Mouse (Mus musculus) limb, embryonic 12.5 days (tissue): ENCODE results near the gene Cox17. TPM values are rescaled to one million over a fixed set of nuclear protein-coding genes. Genes with fewer than 3 reads are reported as not detected.

Experiments
- ATAC-seq: fragments of 200-750 bp; cut with Nextera tagmentation; 2 replicates; pipeline ENCODE4 v1.8.0; 2017; ENCODE audit warnings: low read depth, moderate TSS enrichment; ENCODE audit not compliant: insufficient number of reproducible peaks, insufficient read depth, low FRiP score, low TSS enrichment
- H3K27ac ChIP-seq: fragments of 300-500 bp; sonication (generic); 2 replicates; pipeline ENCODE4 v1.5.1; 2016; ENCODE audit warnings: mild to moderate bottlenecking, moderate library complexity
- H3K27me3 ChIP-seq: fragments of 300-500 bp; sonication (generic); 2 replicates; pipeline ENCODE4 v1.6.1; 2016; ENCODE audit warnings: mild to moderate bottlenecking, moderate library complexity
- H3K36me3 ChIP-seq: fragments of 300-500 bp; sonication (generic); 2 replicates; pipeline ENCODE4 v1.6.1; 2016; ENCODE audit warnings: mild to moderate bottlenecking, moderate library complexity
- H3K4me1 ChIP-seq: fragments of 300-500 bp; sonication (generic); replicated peaks from 2 replicates; pipeline ENCODE4 v1.6.1; 2016
- H3K4me2 ChIP-seq: fragments of 300-500 bp; sonication (generic); 2 replicates; pipeline ENCODE4 v1.6.1; 2016; ENCODE audit warnings: mild to moderate bottlenecking, moderate library complexity
- H3K4me3 ChIP-seq: fragments of 300-500 bp; sonication (generic); replicated peaks from 2 replicates; pipeline ENCODE4 v1.5.1; 2016; ENCODE audit warnings: mild to moderate bottlenecking
- H3K9ac ChIP-seq: fragments of 300-500 bp; sonication (generic); replicated peaks from 2 replicates; pipeline ENCODE4 v1.6.1; 2016; ENCODE audit warnings: mild to moderate bottlenecking, moderate library complexity
- H3K9me3 ChIP-seq: fragments of 300-500 bp; sonication (generic); 2 replicates; pipeline ENCODE4 v1.6.1; 2016; ENCODE audit warnings: mild to moderate bottlenecking, moderate library complexity
- WGBS: fragments of 180-500 bp; shearing (Covaris S2); methylation state at CpG from one replicate; pipeline ENCODE4 v1.1.7; 2016; 5-methylcytosine and 5-hydroxymethylcytosine counted together
- polyA plus RNA-seq: library from polyadenylated mRNA; unstranded; fragments of >200 nt; fragmentation: Nextera tagmentation; extraction: Ambion mirVana; gene quantifications from 2 replicates; pipeline ENCODE4 v1.2.1, GENCODE M21; 2016

Gene Cox17
- polyA plus RNA-seq, 1 experiment from 2014 or later = 117 TPM

- Histone ChIP-seq H3K4me1 (peaks cover 20% of the 10 kb centered on the region), H3K36me3 (no peaks in the 10 kb centered on the region), H3K4me3 (no peak overlapping the region), H3K4me2 (no peak overlapping the region), H3K9me3 (no peaks in the 10 kb centered on the region), H3K27me3 (no peaks in the 10 kb centered on the region), H3K27ac (no peak overlapping the region), H3K9ac (no peak overlapping the region)
- 91% methylated on average over 4 of the region's 4 CpGs for WGBS
- ATAC-seq = no peak
These were observed 26.1 kb downstream of the Cox17 start for GRCm38 (mm10) chr16:38372876-38373275.

GRCm38 (mm10) chr16:38373439-38373838 lies 26.6 kb downstream of the Cox17 start:
- no peak overlapping the region for H3K4me2 ChIP-seq
- H3K9ac ChIP-seq = no peak overlapping the region
- H3K4me1 ChIP-seq = peaks cover 18% of the 10 kb centered on the region
- no peak for ATAC-seq
- no peaks in the 10 kb centered on the region for H3K9me3 ChIP-seq
- 84% methylated on average over 10 of the region's 10 CpGs for WGBS
- H3K36me3 ChIP-seq = no peaks in the 10 kb centered on the region
- no peaks in the 10 kb centered on the region for H3K27me3 ChIP-seq
- no peak overlapping the region for H3K4me3 ChIP-seq
- H3K27ac ChIP-seq = no peak overlapping the region

GRCm38 (mm10) chr16:38373941-38374340 lies 27.1 kb downstream of the Cox17 start:
- Histone ChIP-seq H3K27ac (no peak overlapping the region), H3K9ac (no peak overlapping the region), H3K36me3 (no peaks in the 10 kb centered on the region), H3K4me2 (peak overlapping the region; percentile 15; the same call in 1 of the 2 replicates), H3K27me3 (no peaks in the 10 kb centered on the region), H3K9me3 (no peaks in the 10 kb centered on the region), H3K4me1 (peaks cover 17% of the 10 kb centered on the region), H3K4me3 (no peak overlapping the region)
- ATAC-seq = no peak
- WGBS = 80% methylated on average over 16 of the region's 16 CpGs

- Histone ChIP-seq H3K4me1 (peaks cover 15% of the 10 kb centered on the region), H3K4me3 (no peak overlapping the region), H3K27ac (no peak overlapping the region), H3K36me3 (no peaks in the 10 kb centered on the region), H3K4me2 (peak overlapping the region; percentile 15; the same call in 1 of the 2 replicates), H3K9ac (no peak overlapping the region), H3K9me3 (no peaks in the 10 kb centered on the region), H3K27me3 (no peaks in the 10 kb centered on the region)
- 76% methylated on average over 10 of the region's 10 CpGs for WGBS
- no peak for ATAC-seq
These were observed 27.8 kb downstream of the Cox17 start for GRCm38 (mm10) chr16:38374379-38375140.

- peaks cover 15% of the 10 kb centered on the region for H3K4me1 ChIP-seq
- H3K9ac ChIP-seq = no peak overlapping the region
- H3K4me2 ChIP-seq = no peak overlapping the region
- no peaks in the 10 kb centered on the region for H3K36me3 ChIP-seq
- H3K27me3 ChIP-seq = no peaks in the 10 kb centered on the region
- no peak overlapping the region for H3K4me3 ChIP-seq
- no peaks in the 10 kb centered on the region for H3K9me3 ChIP-seq
- no peak for ATAC-seq
- WGBS = 83% methylated on average over 7 of the region's 7 CpGs
- no peak overlapping the region for H3K27ac ChIP-seq
These were observed 28.4 kb downstream of the Cox17 start for GRCm38 (mm10) chr16:38375182-38375581.

- 44% methylated on average over 16 of the region's 17 CpGs for WGBS
- H3K27ac ChIP-seq = peak overlapping the region; percentile 62
- peak; percentile 77; the same call in 1 of the 2 replicates for ATAC-seq
- peak overlapping the region; percentile 44 for H3K9ac ChIP-seq
- peak overlapping the region; percentile 49 for H3K4me2 ChIP-seq
- H3K9me3 ChIP-seq = no peaks in the 10 kb centered on the region
- H3K4me3 ChIP-seq = peak overlapping the region; percentile 17
- H3K4me1 ChIP-seq = peaks cover 15% of the 10 kb centered on the region
- H3K36me3 ChIP-seq = no peaks in the 10 kb centered on the region
- no peaks in the 10 kb centered on the region for H3K27me3 ChIP-seq
These were observed 29.5 kb downstream of the Cox17 start for GRCm38 (mm10) chr16:38376163-38376840.

- Histone ChIP-seq H3K27ac (peak overlapping the region; percentile 62), H3K9ac (peak overlapping the region; percentile 44; the same call in 1 of the 2 replicates), H3K36me3 (no peaks in the 10 kb centered on the region), H3K4me1 (peaks cover 15% of the 10 kb centered on the region), H3K9me3 (no peaks in the 10 kb centered on the region), H3K4me2 (peak overlapping the region; percentile 49), H3K27me3 (no peaks in the 10 kb centered on the region), H3K4me3 (peak overlapping the region; percentile 17)
- 53% methylated on average over 8 of the region's 8 CpGs for WGBS
- ATAC-seq = 0 out of 2 replicates have a peak, but pooled peaks have one; percentile 6
These were observed 30.1 kb downstream of the Cox17 start for GRCm38 (mm10) chr16:38376841-38377249.

- H3K9ac ChIP-seq = no peak overlapping the region
- H3K27me3 ChIP-seq = no peaks in the 10 kb centered on the region
- 78% methylated on average over 6 of the region's 6 CpGs for WGBS
- H3K4me3 ChIP-seq = no peak overlapping the region
- H3K9me3 ChIP-seq = no peaks in the 10 kb centered on the region
- no peak overlapping the region for H3K27ac ChIP-seq
- H3K36me3 ChIP-seq = no peaks in the 10 kb centered on the region
- no peak overlapping the region for H3K4me2 ChIP-seq
- no peak for ATAC-seq
- peaks cover 15% of the 10 kb centered on the region for H3K4me1 ChIP-seq
These were observed 30.8 kb downstream of the Cox17 start for GRCm38 (mm10) chr16:38377546-38377945.

- H3K9ac ChIP-seq = no peak overlapping the region
- 60% methylated on average over 6 of the region's 6 CpGs for WGBS
- no peak for ATAC-seq
- peak overlapping the region; percentile 62; the same call in 1 of the 2 replicates for H3K27ac ChIP-seq
- H3K4me2 ChIP-seq = no peak overlapping the region
- H3K9me3 ChIP-seq = no peaks in the 10 kb centered on the region
- H3K4me3 ChIP-seq = no peak overlapping the region
- H3K27me3 ChIP-seq = no peaks in the 10 kb centered on the region
- H3K4me1 ChIP-seq = peaks cover 15% of the 10 kb centered on the region
- H3K36me3 ChIP-seq = no peaks in the 10 kb centered on the region
These were observed 31.8 kb downstream of the Cox17 start for GRCm38 (mm10) chr16:38378591-38378990.

GRCm38 (mm10) chr16:38379088-38379487 lies 32.3 kb downstream of the Cox17 start:
- ATAC-seq = no peak
- Histone ChIP-seq H3K27me3 (no peaks in the 10 kb centered on the region), H3K4me2 (no peak overlapping the region), H3K27ac (no peak overlapping the region), H3K9me3 (no peaks in the 10 kb centered on the region), H3K9ac (no peak overlapping the region), H3K4me3 (no peak overlapping the region), H3K4me1 (peaks cover 15% of the 10 kb centered on the region), H3K36me3 (no peaks in the 10 kb centered on the region)
- WGBS = 24% methylated on average over 6 of the region's 6 CpGs

GRCm38 (mm10) chr16:38379493-38379892 lies 32.7 kb downstream of the Cox17 start:
- 27% methylated on average over 3 of the region's 3 CpGs for WGBS
- Histone ChIP-seq H3K27me3 (no peaks in the 10 kb centered on the region), H3K9me3 (no peaks in the 10 kb centered on the region), H3K27ac (no peak overlapping the region), H3K4me2 (no peak overlapping the region), H3K36me3 (no peaks in the 10 kb centered on the region), H3K9ac (no peak overlapping the region), H3K4me1 (peaks cover 15% of the 10 kb centered on the region), H3K4me3 (no peak overlapping the region)
- ATAC-seq = no peak
